Mouse (Mus musculus): ENCODE measurements around the gene Kremen2.

DNA sequence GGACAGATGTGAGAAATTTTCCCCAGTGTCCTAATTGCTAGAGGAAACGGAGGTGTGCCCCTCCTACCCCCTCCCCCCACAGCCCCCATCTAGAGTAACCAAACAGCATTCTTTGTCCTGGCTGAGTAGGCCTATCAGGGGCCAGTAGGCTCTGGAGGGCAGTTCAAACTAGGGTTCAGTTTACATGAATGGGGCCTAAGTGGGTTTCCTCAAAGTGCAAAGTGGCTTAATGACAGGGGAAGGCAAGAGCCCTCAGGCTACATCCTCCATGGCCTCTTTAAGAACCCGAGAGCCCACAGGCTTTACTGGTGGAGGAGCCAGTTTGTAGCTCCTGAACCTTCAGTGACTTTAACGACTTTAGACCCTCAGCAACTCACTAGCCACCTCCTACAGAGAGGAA is 49.8 kb downstream of the Kremen2 start:
- TF ChIP-seq CTCF (IDR thresholded peaks at IDR 0.05; ENCODE audit: low read depth, low read length) (no peak), POLR2A (IDR thresholded peaks at IDR 0.05; ENCODE audit: borderline replicate concordance, low read depth, low read length) (no peak)
